In the genomic region with DNA sequence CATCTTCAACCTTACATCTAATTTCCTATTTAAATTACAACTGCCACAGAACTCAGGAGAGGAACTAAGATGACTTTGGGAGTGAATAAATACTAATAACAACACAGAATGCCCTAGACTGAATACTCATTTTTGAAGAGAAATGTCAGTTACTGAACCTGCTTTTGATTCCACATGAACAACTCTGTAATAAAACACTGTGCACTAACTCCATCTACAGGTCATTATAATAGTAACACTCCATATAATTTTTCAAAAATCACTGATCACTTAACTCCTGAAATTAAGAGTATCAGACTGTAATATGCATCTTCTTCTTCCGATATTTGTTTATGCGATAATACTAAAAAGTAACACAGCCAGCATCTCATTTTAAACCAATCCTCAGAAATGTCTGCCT, we compare ENCODE assay signal across 18 mouse cellular contexts. TPM values are rescaled to one million over a fixed set of nuclear protein-coding genes. Genes with fewer than 3 reads are reported as not detected.
DNase-seq lines count a peak whose midpoint lies in the region; ATAC-seq and TF ChIP-seq lines count a peak whose summit lies in the region.
"Had no signal": no experiment of that assay in that cellular context is flagged by ENCODE, and none has a peak within 500 bp of the region (broad histone marks: within the 10 kb centered on the region; RNA-seq: fewer than 3 reads in every experiment).

No protein-coding gene starts in this region.

- TF ChIP-seq CTCF in forebrain, postnatal 0 days (IDR thresholded peaks at IDR 0.05; ENCODE audit: low read depth) = peak; percentile 60
- peak; percentile 60 for TF ChIP-seq CTCF in intestine, postnatal 0 days (IDR thresholded peaks at IDR 0.05; ENCODE audit: low read depth)
- TF ChIP-seq CTCF in stomach, postnatal 0 days (IDR thresholded peaks at IDR 0.05; ENCODE audit: low read depth) = peak; percentile 64

- no peaks in the 10 kb centered on the region; the same call in 1 of the 2 replicates for H3K4me1 ChIP-seq in forebrain, postnatal 0 days (ENCODE audit: insufficient read depth)
- H3K4me1 ChIP-seq in forebrain, embryonic 15.5 days = peaks cover 6% of the 10 kb centered on the region
- no peaks in the 10 kb centered on the region for H3K4me1 ChIP-seq in intestine, postnatal 0 days (replicated peaks; ENCODE audit: control insufficient read depth, insufficient read depth, low read length)
- peaks cover 3% of the 10 kb centered on the region for H3K4me1 ChIP-seq in intestine, embryonic 16.5 days (ENCODE audit: control insufficient read depth, insufficient read depth, low read length)
- H3K4me1 ChIP-seq in stomach, postnatal 0 days (replicated peaks; ENCODE audit: control insufficient read depth, insufficient read depth) = no peaks in the 10 kb centered on the region

- no peaks in the 10 kb centered on the region for H3K36me3 ChIP-seq in forebrain, postnatal 0 days (ENCODE audit: insufficient read depth)
- H3K36me3 ChIP-seq in forebrain, embryonic 15.5 days = no peaks in the 10 kb centered on the region
- no peaks in the 10 kb centered on the region for H3K36me3 ChIP-seq in intestine, postnatal 0 days (ENCODE audit: control insufficient read depth, insufficient read depth)
- no peaks in the 10 kb centered on the region for H3K36me3 ChIP-seq in intestine, embryonic 16.5 days (ENCODE audit: control insufficient read depth, insufficient read depth, low read length)
- no peaks in the 10 kb centered on the region for H3K36me3 ChIP-seq in stomach, postnatal 0 days (ENCODE audit: control insufficient read depth, insufficient read depth, low read length)
- H3K36me3 ChIP-seq: embryonic facial prominence, embryonic 15.5 days; forebrain, embryonic 10.5 days; G1E; limb, embryonic 10.5 days had no signal

- no peaks in the 10 kb centered on the region for H3K9me3 ChIP-seq in forebrain, postnatal 0 days (ENCODE audit: low read length)
- H3K9me3 ChIP-seq in forebrain, embryonic 15.5 days = no peaks in the 10 kb centered on the region
- no peaks in the 10 kb centered on the region for H3K9me3 ChIP-seq in intestine, postnatal 0 days (ENCODE audit: control insufficient read depth)
- no peaks in the 10 kb centered on the region for H3K9me3 ChIP-seq in intestine, embryonic 16.5 days (ENCODE audit: control insufficient read depth, low read length)
- H3K9me3 ChIP-seq in stomach, postnatal 0 days (ENCODE audit: control insufficient read depth, low read length) = no peaks in the 10 kb centered on the region
- H3K9me3 ChIP-seq: embryonic facial prominence, embryonic 15.5 days; forebrain, embryonic 10.5 days; limb, embryonic 10.5 days had no signal

- 95% methylated on average over 2 of the region's 2 CpGs for WGBS in forebrain, postnatal 0 days
- WGBS in forebrain, embryonic 15.5 days = 97% methylated on average over 2 of the region's 2 CpGs
- 90% methylated on average over 2 of the region's 2 CpGs for WGBS in intestine, postnatal 0 days
- 91% methylated on average over 2 of the region's 2 CpGs for WGBS in intestine, embryonic 16.5 days
- 87% methylated on average over 2 of the region's 2 CpGs for WGBS in stomach, postnatal 0 days

- H3K4me2 ChIP-seq in forebrain, postnatal 0 days (ENCODE audit: low read depth) = peak overlapping the region; percentile 14; the same call in 1 of the 2 replicates
- H3K4me2 ChIP-seq in forebrain, embryonic 15.5 days (replicated peaks) = no peak overlapping the region
- no peak overlapping the region for H3K4me2 ChIP-seq in intestine, postnatal 0 days (replicated peaks; ENCODE audit: low read depth)
- no peak overlapping the region for H3K4me2 ChIP-seq in intestine, embryonic 16.5 days (ENCODE audit: low read depth, low read length)
- H3K4me2 ChIP-seq in stomach, postnatal 0 days (replicated peaks; ENCODE audit: low read depth) = no peak overlapping the region
- H3K4me2 ChIP-seq: embryonic facial prominence, embryonic 15.5 days; liver, embryonic 11.5 days had no signal

- no peak overlapping the region for H3K4me3 ChIP-seq in forebrain, postnatal 0 days (ENCODE audit: low read depth, low read length)
- no peak overlapping the region for H3K4me3 ChIP-seq in forebrain, embryonic 15.5 days
- no peak overlapping the region for H3K4me3 ChIP-seq in intestine, postnatal 0 days (ENCODE audit: low read depth, low read length)
- no peak overlapping the region for H3K4me3 ChIP-seq in intestine, embryonic 16.5 days (ENCODE audit: low read length)
- no peak overlapping the region for H3K4me3 ChIP-seq in stomach, postnatal 0 days (ENCODE audit: low read depth, low read length)
- H3K4me3 ChIP-seq: embryonic facial prominence, embryonic 15.5 days; forebrain, embryonic 10.5 days; limb, embryonic 10.5 days had no signal

- ATAC-seq in forebrain, postnatal 0 days = no peak
- no peak for ATAC-seq in forebrain, embryonic 15.5 days (replicated peaks)
- ATAC-seq in intestine, postnatal 0 days = no peak
- ATAC-seq in intestine, embryonic 16.5 days = no peak
- ATAC-seq in stomach, postnatal 0 days (ENCODE audit: low FRiP score, low TSS enrichment) = no peak
- no peak for ATAC-seq in CD4-positive, CD25-positive, alpha-beta regulatory T cell, adult 4 months

- no peak overlapping the region for H3K9ac ChIP-seq in forebrain, postnatal 0 days
- H3K9ac ChIP-seq in forebrain, embryonic 15.5 days (replicated peaks) = no peak overlapping the region
- H3K9ac ChIP-seq in intestine, postnatal 0 days (ENCODE audit: low read depth, low read length) = no peak overlapping the region
- no peak overlapping the region for H3K9ac ChIP-seq in intestine, embryonic 16.5 days (ENCODE audit: low read depth, low read length)
- H3K9ac ChIP-seq in stomach, postnatal 0 days (ENCODE audit: low read length) = no peak overlapping the region
- H3K9ac ChIP-seq: embryonic facial prominence, embryonic 15.5 days had no signal

- TF ChIP-seq EP300 in stomach, postnatal 0 days (optimal IDR thresholded peaks at IDR 0.05) = no peak

- H3K27ac ChIP-seq in forebrain, postnatal 0 days (ENCODE audit: low read depth, low read length) = no peak overlapping the region
- H3K27ac ChIP-seq in forebrain, embryonic 15.5 days (replicated peaks) = no peak overlapping the region
- no peak overlapping the region for H3K27ac ChIP-seq in intestine, postnatal 0 days (ENCODE audit: low read depth, low read length)
- no peak overlapping the region for H3K27ac ChIP-seq in intestine, embryonic 16.5 days (ENCODE audit: low read length)
- no peak overlapping the region for H3K27ac ChIP-seq in stomach, postnatal 0 days (replicated peaks)
- H3K27ac ChIP-seq: embryonic facial prominence, embryonic 15.5 days; forebrain, embryonic 10.5 days; limb, embryonic 10.5 days had no signal

- peak; percentile 20 for DNase-seq in forebrain, postnatal 0 days
- DNase-seq in retina, embryonic 14.5 days (ENCODE audit: low spot score) = peak; percentile 52
- DNase-seq in retina, postnatal 1 day = no peak
- DNase-seq in stomach, postnatal 0 days (ENCODE audit: low spot score) = no peak
- DNase-seq: cerebellum, adult 8-10 months; heart, adult 11 months; kidney, adult 9 months; thymus, postnatal 36 days had no signal

- no peaks in the 10 kb centered on the region for H3K27me3 ChIP-seq in forebrain, postnatal 0 days (ENCODE audit: insufficient read depth, low read length)
- H3K27me3 ChIP-seq in forebrain, embryonic 15.5 days = no peaks in the 10 kb centered on the region
- peaks cover 3% of the 10 kb centered on the region; the same call in 1 of the 2 replicates for H3K27me3 ChIP-seq in intestine, postnatal 0 days (replicated peaks; ENCODE audit: control insufficient read depth, insufficient read depth, low read length)
- H3K27me3 ChIP-seq in intestine, embryonic 16.5 days (replicated peaks; ENCODE audit: control insufficient read depth, insufficient read depth, low read length) = 0 out of 2 replicates have a peak, but pooled peaks cover 3% of the 10 kb centered on the region
- no peaks in the 10 kb centered on the region for H3K27me3 ChIP-seq in stomach, postnatal 0 days (ENCODE audit: control insufficient read depth, insufficient read depth, low read length)

RNA-seq across cellular contexts. Expression of a gene that starts 4.4 kb away (rescaled TPM):
- total RNA-seq in forebrain, postnatal 0 days (2014; rRNA removed) = 33.1 and 41.7 TPM in 2 replicates
- 22.7 and 23.4 TPM in 2 replicates for polyA plus RNA-seq in forebrain, postnatal 0 days (2015; fragmentation: Nextera tagmentation; extraction: Ambion mirVana)
- 10.1 and 10.2 TPM in 2 replicates for polyA plus RNA-seq in forebrain, embryonic 15.5 days (2015; fragmentation: Nextera tagmentation; extraction: Ambion mirVana)
- polyA plus RNA-seq in intestine, postnatal 0 days (2015; fragmentation: Nextera tagmentation; extraction: Ambion mirVana) = 1.2 and 1.4 TPM in 2 replicates
- polyA plus RNA-seq in intestine, embryonic 16.5 days (2015; fragmentation: Nextera tagmentation; extraction: Ambion mirVana) = 2.4 and 3.3 TPM in 2 replicates
- polyA plus RNA-seq in stomach, postnatal 0 days (2015; fragmentation: Nextera tagmentation; extraction: Ambion mirVana) = 0.91 and 1.5 TPM in 2 replicates
- polyA plus RNA-seq in CD4-positive, CD25-positive, alpha-beta regulatory T cell, adult 4 months (2017; shearing (Covaris generic)) = not detected
- total RNA-seq: megakaryocyte, adult 5-6 weeks had no signal
- polyA plus RNA-seq: G1E had no signal

Comparison
In these comparisons a context has a peak if more than half of its experiments do, and no peak if none do; other contexts are left out.
1. DNase-seq: peak in forebrain, postnatal 0 days (single experiment) and retina, embryonic 14.5 days (single experiment); none in retina, postnatal 1 day (single experiment) and stomach, postnatal 0 days (single experiment).
2. Peak in every context shown above with its lines, with median percentiles within 50 percentile points of each other: CTCF ChIP-seq.